Mouse (Mus musculus): ENCODE data around the gene Abl2.
"Not testable (repeated sequence)": the region's sequence is repeated elsewhere in the genome, so short reads cannot be mapped to it uniquely, and the experiment has no call there.

Abl2 gene

DNA sequence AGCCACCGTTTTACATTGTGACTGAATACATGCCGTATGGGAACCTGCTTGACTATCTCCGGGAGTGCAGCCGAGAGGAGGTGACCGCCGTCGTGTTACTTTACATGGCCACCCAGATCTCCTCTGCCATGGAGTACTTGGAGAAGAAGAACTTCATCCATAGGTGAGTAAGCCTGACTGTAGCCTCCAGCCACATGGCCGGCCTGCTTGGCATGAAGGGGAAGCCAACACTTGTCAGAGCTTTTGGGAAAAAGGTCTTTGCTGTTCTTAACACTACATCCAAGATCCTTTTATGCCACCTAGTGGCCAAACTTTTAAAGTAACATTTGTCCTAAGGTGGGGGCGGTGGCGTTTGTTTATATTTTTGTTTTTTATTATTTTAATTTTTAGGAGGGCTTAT lies 74.5 kb downstream of the Abl2 start:
- peak; percentile 40 for DNase-seq (ENCODE audit: low read depth, low spot score)

DNA sequence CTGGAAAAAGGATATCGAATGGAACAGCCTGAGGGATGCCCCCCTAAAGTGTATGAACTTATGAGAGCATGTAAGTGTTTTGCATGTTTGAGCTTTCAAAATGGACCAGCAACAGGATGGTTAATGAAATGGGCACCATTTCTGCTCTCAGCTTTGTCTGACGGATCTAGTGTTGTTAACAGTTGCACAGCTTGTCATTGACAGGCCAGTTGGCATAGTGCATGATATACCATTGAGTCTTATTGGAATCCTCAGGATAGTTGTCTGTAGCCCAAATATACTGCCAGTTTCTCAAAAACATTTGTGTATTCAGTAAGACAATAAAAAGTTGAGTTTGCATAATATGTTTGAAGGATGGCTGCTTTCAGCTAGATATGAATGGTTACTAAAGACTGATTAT lies 76.6 kb downstream of the Abl2 start:
- no peak for DNase-seq (ENCODE audit: low read depth, low spot score)

DNA sequence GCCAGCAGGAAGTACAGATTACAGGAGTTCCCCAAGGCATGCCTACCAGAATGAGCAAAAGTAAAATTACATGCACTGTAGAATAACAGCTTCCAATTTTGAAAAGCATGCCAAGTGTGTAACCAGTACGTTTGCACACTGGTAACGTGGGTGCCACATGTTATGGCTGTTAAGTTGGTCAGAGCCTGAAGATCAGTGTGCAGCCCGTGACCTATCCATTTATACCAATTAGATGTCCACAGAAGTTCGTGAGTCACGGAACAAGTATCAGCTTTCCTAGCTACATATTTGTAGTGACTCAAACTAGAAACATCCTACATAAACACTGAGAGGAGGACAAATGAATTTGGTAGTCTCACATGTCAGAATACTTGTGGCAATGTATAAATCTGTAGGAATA lies 80.9 kb downstream of the Abl2 start:
- no peak for DNase-seq (ENCODE audit: low read depth, low spot score)

DNA sequence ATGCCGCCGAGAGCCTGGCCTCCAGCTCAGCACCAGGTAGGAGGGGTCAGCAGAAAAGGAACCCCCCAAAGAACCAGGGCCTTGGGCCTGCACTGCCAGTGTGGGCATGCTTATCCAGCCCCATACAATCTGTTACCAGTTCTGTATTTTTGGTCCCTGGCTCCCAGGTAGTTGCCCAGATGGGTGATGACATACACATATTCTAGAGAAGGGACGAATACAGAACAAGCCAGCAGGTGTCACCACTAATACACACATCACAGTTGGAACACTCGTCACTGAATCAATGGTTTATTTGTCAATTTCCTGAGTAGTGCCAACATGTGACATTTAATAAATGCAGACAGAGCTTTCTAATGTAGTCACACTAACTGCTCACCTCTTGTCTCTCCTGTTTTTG lies 82.0 kb downstream of the Abl2 start:
- no peak for DNase-seq (ENCODE audit: low read depth, low spot score)

DNA sequence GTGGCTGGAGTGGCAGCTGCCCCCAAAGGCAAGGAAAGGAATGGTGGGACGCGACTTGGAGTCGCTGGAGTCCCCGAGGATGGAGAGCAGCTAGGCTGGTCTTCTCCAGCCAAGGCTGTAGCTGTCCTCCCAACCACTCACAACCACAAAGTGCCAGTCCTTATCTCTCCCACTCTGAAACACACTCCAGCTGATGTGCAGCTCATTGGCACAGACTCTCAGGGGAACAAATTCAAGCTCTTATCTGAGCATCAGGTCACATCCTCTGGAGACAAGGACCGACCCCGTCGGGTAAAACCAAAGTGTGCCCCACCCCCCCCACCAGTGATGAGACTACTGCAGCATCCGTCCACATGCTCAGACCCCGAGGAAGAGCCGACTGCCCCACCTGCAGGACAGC lies 83.2 kb downstream of the Abl2 start:
- DNase-seq (ENCODE audit: low read depth, low spot score), result no peak

DNA sequence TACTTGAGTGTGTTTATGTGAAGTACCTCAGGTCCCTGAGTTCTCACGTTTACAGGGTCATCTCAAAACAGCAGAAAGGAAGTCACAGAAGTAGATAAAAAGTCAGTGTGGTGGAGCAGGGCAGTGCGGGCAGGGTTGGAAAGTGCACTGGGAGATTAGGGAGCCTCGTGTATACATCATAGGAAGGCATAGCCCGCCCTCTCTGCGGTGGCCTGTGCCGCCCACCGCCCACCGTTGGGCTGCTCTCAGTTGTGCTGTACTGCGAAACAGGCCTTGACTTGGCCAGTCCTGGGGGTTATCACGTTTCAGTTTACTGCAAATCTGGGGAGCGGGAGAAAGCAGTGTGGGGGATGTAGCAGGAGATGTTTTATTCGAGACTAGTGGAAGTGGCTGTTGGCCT lies 84.2 kb downstream of the Abl2 start:
- DNase-seq (ENCODE audit: low read depth, low spot score), result no peak

DNA sequence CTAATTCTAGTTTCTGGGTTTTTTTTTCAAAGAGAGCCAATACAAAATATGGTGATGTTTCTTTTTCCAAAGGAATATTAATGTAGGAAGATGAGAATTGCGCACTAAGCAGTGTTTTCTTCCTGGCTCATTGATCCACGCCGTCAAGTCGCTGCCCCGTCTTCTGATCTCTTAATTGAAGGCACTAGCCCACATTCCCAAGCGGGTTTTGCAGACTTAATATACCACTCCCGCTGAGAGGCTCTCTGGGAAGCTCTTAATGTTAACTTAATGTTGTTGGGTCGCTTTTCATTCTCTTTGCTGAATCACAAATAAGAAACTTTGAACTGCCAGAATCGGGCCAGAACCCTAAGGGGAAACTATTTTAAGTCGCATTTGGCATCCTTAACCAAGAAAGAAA lies 85.5 kb downstream of the Abl2 start:
- no peak for DNase-seq (ENCODE audit: low read depth, low spot score)

DNA sequence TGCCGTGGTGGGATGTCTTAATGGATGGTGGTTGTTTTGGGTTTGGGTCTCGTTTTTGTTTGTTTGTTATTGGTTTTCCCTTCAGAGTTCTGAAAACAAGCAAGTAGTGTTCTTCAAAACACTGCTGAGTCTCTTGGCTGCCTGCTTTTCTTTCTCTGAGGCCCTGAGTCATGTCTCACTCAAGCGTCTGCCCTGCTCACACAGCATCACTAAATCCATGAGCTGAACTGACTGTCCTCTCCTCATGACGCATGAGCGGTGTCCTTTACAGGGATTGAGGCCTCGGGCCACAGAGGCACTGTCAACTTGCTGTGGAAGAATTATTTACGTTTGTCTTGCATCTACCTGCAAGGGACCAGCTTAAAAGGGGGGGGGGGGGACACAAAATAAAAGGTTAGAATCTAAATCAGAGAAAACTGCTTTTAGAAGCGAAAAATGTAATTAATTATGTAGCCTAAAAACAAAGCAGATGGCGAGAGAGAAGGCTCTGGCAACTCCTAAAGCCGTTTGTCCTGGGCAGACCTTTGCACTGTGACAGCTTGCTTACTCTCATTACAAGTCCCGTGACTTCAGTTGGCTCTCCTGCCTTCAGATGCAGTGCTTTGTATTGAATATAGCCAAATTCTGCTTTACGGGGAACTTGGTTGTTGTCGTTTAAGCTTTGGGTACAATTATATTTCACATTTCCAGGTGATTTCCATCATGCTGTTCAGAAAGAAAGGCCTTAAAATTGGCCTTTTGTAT lies 86.4 kb downstream of the Abl2 start:
- no peak for DNase-seq (ENCODE audit: low read depth, low spot score)

DNA sequence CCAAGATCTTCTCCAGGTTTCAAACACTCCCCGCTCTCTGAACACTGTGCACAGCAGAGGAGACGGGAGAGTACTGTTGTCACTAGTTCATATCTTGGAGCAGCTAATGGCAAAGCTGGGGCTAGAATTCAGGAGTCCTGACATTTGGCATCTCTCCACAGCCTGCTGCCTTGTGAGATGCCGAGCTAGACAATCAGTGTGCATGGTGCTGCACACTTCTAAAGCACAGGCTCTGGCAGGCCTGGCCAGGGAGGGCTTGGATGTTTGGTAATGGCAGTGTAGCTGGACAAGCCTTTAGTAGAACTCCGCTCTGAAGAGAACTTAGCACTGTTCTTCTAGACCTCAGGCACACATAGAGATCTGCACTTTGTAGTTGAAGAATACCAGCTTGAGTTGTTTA lies 87.4 kb downstream of the Abl2 start:
- DNase-seq (ENCODE audit: low read depth, low spot score), result no peak

DNA sequence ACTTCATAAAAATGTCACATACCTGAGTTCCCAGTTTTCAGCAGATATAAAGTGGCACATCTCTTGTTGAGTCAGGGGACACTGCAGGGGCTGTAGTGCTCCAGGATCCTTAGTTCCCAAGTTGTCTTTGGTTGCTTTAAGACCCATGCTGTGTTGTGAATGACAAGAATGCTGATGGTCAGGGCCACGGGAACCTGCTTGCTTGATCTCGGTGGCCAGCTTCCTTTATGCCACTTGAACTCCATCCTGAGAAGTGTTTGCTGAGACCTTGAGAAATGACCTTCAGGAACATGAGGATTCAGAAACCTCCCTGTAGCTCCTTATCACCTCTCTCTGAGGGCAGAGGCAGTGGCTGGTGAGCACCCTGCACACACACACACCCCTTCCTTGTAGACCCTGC lies 90.1 kb downstream of the Abl2 start:
- no peak for DNase-seq (ENCODE audit: low read depth, low spot score)

DNA sequence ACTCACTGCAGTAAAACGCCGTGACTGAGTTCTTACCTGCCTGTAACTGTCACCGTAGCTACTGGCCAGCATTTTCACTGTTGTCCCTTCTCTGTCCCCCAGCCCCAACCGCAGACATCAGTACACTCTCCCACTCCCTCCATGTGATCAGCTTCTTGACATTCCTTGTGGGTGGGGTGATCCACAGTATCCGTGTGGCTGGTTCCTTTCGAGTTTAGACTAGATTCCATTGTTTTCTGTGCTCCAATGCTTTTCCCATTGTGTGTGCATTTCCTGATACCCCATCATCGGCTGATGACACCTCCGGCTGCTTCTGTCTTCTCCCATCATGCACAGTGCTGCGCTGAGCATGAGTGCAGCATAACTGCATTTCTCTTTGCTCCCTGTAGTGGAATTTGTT lies 92.0 kb downstream of the Abl2 start:
- DNase-seq (ENCODE audit: low read depth, low spot score), result no peak

DNA sequence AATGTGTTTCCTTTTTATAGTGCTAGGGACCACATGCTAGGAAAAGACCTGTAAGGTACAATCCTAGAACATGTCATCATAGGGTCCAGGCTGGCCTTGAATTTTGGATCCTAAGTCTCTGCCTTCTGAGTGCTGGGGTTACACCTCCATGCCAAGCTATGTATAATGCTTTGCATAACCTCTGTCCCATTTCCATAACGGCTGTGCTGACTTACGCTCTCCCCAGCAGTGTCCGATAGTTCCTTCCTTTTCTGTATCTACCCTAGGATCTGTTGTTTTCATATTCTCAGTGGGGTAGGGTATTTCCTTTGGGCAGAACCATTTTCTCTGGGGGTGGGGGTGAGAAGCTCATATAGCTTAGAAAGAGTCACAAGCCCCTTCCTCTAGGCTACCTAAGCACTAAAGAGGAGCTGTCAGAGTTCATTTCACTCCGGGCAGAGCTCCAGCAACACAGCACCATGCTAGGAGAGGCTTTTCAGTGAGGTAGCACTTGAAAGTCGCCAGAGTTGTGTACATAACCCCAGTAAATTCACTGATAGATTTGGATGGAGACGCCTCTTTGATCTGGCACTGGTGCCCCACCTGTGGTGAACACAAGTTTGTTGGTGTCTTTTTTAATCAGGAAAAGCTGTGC lies 93.7 kb downstream of the Abl2 start:
- no peak for DNase-seq (ENCODE audit: low read depth, low spot score)

DNA sequence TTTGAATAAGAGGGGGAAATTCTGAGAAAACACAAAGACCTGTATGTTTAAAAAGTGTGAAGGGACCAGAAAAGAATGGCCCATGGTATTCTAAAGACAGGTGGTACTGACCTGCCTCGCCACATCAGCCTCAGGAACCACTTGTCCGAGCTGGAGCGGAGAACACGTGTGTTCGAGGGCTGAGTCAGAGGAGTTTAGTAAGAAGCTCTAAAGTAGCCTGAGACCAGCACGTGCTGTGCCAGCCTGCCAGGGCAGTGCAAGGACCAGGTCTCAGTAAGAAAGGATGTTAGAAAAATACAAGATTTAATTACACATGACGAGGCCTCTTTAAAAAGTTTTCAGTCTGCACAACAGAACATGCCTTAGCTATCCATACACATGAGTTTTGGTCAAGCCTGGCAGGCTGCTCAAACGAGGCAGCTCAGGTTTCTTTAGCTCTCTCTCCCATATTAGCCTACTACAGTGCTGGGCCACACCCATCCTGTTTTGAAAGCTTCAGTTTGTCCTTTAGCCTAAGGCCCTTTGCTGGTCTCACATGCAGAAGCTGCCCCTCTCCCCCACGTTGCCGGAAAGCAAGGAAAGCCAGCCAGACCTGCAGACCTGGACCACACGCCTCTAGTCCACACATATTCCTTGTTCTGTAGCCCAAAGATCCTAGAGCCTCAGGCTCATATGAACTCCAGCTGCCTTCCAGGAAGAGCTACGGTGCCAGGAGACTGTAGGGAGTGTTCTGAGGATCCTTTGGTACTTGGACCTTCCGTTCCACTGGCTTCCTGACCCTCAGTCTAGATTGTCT lies 96.3 kb downstream of the Abl2 start:
- DNase-seq (ENCODE audit: low read depth, low spot score), result no peak

DNA sequence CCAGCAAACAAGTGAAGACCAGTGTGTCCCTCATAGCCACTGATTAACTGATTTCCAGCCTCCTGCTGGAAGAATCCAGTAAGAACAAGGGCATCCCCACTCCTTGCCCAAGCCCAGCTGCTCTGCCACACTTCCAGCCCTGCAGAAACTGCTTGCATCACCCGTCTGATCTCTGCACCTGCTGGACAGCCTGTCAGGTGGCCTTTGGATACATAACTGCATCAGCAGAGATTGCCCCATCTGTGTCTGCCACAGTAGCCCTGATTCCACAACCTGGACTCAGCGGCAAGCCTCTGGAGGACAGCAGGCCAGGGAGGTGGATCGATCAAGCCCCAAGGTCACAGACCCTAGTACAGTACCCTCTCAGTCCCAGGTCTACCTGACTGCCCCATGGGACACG lies 98.9 kb downstream of the Abl2 start:
- no peak for DNase-seq (ENCODE audit: low read depth, low spot score)

DNA sequence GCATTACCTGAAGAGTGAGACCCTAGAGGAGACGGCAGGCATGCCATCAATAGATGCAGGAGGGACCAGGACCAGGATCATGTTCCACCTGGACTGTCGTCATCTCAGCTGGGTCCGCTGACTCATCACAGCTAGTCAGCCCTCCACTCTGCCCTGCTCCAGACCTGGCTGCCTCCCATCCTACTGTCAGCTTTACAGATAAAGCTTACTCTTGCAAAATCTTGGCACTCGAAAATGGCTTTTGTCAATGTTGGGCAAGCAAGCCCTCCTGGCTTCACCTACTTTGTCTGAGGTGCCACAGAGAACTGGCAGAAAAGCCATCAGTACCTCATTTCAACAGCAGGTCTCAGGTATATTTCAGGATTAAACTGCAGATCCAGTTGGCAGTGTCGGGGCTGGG lies 100.1 kb downstream of the Abl2 start:
- DNase-seq (ENCODE audit: low read depth, low spot score), result no peak

DNA sequence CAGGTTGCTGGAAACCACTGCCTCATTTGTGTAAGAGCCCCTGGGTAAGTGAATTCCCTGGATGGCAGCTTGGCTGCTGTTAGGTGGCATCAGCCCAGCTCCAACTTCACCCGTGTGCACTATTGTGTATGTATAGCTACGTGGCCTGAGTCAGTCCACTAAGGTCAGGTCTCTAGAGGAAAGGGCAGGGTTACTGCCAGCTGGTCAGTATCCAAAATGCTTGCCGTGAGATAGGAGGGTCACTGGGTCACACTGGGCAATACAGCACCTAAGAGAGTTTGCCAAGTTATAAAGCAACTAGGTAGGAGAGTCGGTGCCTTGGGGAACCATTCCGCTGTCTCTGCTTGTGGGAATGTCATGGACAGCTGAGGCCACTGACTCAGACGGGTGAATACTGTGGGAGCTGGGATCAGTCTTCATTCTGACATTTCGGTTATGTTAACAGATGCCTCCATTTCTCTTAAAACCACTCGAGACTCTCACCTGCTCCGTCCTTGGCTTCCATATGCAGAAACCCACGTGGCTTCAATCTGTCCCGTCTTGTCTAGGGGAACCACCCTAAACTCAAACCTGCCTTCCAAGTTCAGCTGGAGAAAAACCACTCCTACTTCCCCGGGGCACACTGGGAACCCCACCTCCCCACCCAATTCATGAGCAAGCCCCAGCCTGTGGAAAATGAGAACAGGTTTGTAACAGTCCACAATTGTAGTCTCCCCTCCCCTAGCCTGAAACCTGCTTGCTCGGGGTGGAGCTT lies 101.5 kb downstream of the Abl2 start:
- no peak for DNase-seq (ENCODE audit: low read depth, low spot score)

DNA sequence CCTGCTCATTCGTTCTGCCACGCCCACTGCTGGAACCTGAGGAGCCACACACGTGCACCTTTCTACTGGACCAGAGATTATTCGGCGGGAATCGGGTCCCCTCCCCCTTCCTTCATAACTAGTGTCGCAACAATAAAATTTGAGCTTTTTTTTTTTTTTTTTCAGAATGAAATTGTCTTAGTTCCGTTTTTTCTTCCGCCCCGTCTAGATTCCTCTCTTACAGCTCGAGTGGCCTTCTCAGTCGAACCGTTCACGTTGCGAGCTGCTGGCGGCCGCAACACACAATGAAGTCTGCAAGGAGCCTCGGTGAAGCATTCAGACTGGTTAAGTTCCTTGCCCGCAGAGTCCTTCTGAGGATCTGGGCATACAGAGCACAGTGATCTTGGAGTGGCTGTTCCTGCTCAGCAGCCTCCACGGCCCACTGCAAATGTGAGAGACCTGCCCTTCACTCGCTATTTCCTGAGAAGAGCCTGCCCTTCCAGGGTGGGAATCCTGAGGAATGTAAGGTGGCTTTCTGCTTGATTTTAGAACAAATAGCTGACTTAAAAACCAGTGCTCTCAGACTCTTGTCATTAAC lies 102.2 kb downstream of the Abl2 start:
- DNase-seq (ENCODE audit: low read depth, low spot score), result not testable (repeated sequence)

DNA sequence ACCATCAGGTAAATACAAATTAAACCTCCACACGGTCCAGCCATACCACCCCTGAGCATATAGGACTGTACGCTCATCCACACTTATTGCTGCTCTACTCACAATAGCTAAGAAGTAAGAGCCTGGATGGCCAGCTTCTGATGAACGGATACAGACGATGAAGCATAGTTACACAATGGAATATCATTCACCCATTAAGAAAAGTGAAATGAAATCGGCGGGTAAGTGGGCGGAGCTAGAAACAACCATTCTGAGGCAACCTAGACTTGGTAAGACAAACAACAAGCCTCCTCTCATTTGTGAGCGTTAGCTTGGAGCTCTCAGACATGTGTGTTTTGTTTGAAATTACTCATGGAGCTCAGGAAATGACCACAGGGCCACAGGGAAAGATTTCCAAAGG lies 107.2 kb downstream of the Abl2 start:
- no peak for DNase-seq (ENCODE audit: low read depth, low spot score)

DNA sequence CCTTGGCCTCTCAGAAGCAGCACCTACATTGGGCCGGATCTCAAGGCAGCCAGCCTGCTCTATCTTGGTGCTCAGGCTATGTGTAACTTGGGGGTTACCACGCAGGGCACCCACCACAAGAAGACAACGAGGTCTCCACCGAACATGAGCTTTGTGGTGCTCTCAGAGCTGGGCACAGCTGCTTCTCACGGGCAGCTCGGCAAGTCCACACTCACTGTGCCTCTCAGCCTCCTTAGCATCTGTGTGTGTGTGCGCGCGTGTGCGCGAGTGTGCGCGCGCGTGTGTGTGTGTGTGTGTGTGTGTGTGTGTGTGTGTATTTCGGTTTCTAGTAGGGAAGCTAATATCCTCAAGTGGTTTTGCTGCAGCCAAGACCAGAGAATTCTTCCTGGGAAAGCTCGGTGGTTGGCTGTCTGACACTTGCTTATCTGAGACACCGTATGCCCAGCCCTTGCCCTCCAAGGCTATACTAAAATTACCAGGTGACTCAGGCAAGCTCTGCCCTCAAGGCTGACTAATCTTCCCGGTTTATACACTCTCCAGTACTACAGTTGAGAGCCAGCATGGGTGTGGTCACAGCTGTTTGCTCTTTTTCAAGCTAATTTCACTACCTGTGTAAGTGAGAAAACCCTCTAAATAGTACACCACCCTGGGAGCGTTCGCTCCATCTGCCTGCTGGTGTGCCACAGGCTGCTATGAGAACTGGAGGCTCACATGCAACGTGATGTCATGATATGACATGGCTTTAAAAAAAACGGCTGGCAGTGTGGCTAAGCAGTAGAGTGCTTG lies 108.7 kb downstream of the Abl2 start:
- DNase-seq (ENCODE audit: low read depth, low spot score), result peak; percentile 55

DNA sequence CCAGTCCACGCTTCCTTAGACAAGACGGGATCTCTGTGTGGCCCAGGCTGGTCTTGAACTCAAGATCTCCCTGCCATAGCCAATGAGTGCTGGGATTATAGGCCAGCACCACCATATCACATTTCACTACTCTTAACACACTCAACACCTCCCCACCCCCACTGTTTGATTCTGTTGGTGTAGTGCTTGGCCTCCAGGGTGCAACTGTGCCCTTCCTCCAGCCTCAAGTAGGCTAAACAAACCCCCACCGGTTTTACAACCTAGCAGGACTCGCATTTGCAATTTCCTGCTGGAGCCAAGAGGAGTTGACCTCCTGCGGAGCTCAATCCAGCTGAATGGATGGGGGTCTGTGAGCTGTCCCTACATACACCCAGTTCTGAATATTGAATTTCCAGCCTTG lies 110.0 kb downstream of the Abl2 start:
- DNase-seq (ENCODE audit: low read depth, low spot score), result no peak

Measured in telencephalon, adult 2 months (tissue).